Mouse (Mus musculus): ENCODE measurements around the gene 9530003J23Rik.
"Not testable (repeated sequence)": the region's sequence is repeated elsewhere in the genome, so short reads cannot be mapped to it uniquely, and the experiment has no call there.

Gene 9530003J23Rik

DNA sequence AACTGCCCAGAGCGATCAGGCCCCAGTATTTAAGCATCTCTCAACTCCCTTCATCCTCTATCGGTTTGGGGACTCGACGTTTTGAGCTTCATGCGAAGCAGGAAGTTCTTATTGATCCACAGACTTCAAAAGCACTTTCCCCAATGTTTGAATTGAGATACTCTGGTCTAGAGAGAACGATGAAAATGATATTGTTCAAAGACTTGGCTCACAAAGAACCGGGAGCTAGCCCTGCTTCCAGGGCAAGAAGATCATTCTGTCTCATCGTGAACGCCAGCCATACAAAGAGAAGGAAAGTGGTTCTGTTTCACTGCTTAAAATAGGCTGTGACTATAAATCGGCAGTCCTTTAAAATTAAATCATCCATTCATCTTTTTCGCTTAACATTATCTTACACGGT is at the start of gene 9530003J23Rik:
Gene 9530003J23Rik, minus strand, starts transcription at position 101 of the 400 bp plus-strand sequence.
- DNase-seq (ENCODE audit: extremely low read depth, insufficient read length, low spot score): no peak

DNA sequence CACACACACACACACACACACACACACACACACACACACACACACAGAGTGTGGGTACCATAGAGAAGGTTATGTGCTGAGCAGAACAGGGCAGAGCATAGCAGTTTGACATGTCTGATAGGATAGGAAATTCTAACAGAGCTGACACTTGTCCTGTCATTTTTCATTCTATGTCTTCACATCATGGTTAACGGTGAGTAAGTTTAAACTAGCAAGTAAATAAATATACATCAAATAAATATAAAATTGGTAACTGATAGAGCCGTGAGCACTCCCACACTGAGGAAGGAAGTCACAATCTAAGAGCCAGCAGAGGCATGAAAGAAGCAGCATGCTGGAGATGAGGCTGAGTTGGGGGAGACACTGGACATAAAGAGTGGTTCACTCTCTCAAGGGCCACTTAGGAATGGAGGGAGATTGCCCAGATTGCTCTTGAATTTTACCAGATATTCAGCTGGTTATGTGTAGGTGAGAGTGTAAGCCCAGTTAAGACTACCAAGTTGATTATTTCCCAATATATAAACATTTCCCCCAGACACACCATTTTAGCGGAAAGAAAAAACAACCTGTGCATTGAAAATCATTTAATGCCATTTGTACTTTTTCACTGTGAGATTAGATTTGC is 48.8 kb upstream of the 9530003J23Rik start:
- DNase-seq (ENCODE audit: extremely low read depth, insufficient read length, low spot score): no peak

DNA sequence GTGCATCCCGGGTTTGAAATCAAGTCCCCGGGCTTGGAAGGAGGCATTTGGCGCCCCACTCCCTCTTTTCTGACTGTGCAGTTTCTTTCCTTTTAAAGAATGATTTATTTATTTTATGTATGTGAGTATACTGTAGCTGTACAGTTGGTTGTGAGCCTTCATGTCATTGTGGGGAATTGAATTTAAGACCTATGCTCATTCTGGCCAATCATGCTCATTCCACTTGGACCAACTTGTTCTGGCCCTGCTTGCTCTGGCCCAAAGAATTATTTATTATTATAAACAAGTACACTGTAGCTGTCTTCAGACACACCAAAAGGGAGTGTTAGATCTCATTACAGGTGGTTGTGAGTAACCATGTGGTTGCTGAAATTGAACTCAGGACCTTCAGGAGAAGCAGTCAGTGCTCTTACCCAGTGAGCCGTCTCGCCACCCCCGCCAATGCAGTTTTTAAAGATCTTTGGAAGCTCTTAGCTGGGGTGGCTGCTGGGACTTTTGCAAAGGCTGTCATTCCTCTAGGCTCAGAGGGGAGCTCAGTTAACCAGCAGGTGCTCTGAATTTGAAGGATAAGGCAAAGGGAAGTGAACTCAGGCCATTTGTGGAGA is 48.0 kb upstream of the 9530003J23Rik start:
- no peak for DNase-seq (ENCODE audit: extremely low read depth, insufficient read length, low spot score)

GRCm38 (mm10) chr10:117285584-117285983 is 47.1 kb upstream of the 9530003J23Rik start:
- not testable (repeated sequence) for DNase-seq (ENCODE audit: extremely low read depth, insufficient read length, low spot score)

DNA sequence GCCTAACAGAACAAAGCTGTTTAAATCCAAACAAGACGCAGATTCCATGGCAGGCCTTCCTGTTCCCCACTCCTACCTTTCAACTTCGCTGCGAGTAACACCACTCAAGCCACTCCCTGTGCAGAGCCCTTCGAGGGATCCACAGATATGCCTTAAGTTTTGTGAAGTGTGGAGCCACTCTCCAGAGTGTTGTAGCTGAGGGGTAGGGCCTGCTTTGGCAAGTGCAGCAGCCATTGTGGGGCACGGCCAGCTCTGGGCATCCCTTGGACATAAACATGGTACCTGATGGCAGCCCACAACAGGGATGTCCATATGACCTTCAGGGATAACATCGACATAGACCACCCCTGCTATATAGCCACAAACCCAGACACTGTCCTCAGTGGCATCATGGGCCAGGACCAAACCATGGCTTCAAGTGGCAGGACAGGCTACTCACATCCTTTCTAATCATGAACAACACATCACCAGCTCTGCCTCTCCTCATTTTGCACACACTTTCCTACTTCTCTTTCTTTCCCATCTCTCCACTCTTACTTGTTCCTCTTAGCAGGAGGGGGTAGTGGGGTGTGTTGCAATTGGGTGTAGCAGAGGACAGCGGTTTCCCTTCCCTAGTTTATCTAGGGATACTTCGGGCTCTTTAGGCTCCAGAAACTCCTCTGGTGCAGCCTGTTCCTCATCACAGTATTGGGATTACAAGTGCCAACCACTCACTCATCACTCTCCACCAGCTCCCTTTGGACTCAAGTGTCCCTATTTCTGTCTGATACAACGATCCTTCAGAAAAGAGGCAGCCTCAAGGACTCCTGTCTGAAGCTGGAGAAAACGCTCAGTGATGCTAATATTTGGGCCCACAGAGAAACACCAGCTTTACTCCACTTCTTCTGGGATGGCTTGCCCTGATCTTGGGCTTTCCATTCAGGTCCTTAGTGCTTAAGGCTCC is 46.3 kb upstream of the 9530003J23Rik start:
- DNase-seq (ENCODE audit: extremely low read depth, insufficient read length, low spot score): no peak

DNA sequence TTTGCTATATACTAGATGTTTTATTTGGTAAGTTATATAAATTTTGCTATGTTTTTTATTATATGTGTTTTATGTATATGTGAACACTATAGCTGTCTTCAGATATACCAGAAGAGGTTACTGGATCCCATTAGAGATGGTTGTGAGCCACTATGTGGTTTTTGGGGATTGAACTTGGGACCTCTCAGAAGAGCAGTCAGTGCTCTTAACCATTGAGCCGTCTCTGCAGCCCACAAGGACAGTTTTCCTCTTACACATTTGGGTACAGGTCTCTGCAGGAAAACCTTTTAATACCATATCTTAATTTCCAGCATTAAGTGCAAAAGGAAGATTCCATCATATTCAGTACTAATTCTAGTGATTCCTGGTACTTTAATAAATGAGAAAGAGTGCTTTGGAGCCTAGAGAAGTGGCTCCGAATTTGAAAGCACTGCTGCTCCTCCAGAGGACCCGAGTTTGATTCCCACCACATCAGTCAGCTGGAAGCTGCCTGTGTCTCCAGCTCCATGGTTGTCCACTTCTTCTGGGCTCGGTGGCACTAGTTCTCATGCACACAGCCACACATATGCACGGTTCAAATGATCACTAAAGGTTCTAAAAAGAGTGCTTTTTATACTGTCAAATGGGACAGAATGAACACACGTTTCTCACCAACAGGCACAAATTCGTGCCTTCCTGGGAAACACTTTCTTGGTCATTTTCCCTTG is 45.5 kb upstream of the 9530003J23Rik start:
- no peak for DNase-seq (ENCODE audit: extremely low read depth, insufficient read length, low spot score)

GRCm38 (mm10) chr10:117283196-117283595 is 44.7 kb upstream of the 9530003J23Rik start:
- DNase-seq (ENCODE audit: extremely low read depth, insufficient read length, low spot score): not testable (repeated sequence)

DNA sequence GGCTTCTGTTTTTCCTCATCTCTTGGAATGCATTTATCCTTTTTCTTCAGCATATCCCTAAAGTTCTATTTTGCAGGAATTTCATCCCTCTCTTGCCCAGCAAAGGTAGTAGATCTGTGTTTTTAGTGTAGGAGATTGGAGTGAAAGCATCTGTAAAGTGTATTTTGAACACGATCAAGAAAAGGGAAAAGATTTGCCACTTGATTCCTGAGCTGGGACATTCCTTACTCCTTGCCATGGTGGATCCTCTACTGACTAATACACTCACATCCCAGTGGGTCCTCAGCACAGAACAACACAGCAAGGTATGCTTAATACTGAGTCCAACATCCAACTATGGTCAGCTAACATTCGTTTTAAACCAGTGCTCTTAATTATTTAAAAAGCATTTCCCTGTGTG is 44.0 kb upstream of the 9530003J23Rik start:
- no peak for DNase-seq (ENCODE audit: extremely low read depth, insufficient read length, low spot score)

- peak; percentile 39 for DNase-seq (ENCODE audit: extremely low read depth, insufficient read length, low spot score)
Observed at GRCm38 (mm10) chr10:117282049-117282448, 43.5 kb upstream of the 9530003J23Rik start, which contains the start of gene Lyz2. Gene Lyz2, minus strand, starts transcription at chr10:117282321.

GRCm38 (mm10) chr10:117281381-117281920 is 42.9 kb upstream of the 9530003J23Rik start:
- no peak for DNase-seq (ENCODE audit: extremely low read depth, insufficient read length, low spot score)

DNA sequence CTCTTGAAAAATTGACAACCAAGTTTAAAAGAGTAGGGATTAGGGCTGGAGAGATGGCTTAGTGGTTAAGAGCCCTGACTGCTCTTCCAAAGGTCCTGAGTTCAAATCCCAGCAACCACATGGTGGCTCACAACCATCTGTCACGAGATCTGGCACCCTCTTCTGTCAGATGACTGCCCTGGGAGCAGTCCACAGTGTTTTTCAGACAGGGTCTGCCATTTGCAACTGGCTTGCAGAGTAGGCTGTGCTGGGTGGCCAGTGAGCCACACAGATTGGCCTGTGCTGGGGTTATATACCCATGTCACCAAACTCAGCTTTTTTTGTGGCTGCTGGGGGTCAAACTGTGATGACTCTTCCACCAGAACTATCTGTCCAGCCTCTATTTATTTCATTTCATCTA is 41.5 kb upstream of the 9530003J23Rik start:
- no peak for DNase-seq (ENCODE audit: extremely low read depth, insufficient read length, low spot score)

DNA sequence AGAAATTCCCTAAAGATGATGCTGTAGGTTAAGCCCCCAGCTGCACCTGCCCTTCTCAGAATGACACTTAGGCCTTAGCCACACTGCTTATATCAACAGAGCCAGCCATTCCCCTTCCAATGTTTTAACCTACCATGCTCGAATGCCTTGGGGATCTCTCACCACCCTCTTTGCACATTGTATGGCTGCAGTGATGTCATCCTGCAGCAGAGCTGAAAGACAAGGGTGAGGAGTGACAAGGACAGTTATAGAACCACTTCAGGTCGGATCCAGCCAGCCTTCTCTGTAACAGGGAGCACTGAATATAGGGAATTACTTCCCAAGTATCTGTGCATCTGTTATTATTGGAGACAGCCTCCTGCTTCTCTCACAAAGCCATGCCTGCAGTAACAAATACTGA is 40.0 kb upstream of the 9530003J23Rik start:
- DNase-seq (ENCODE audit: extremely low read depth, insufficient read length, low spot score): not testable (repeated sequence)

- not testable (repeated sequence) for DNase-seq (ENCODE audit: extremely low read depth, insufficient read length, low spot score)
Observed at GRCm38 (mm10) chr10:117277779-117278178, 39.3 kb upstream of the 9530003J23Rik start.

DNA sequence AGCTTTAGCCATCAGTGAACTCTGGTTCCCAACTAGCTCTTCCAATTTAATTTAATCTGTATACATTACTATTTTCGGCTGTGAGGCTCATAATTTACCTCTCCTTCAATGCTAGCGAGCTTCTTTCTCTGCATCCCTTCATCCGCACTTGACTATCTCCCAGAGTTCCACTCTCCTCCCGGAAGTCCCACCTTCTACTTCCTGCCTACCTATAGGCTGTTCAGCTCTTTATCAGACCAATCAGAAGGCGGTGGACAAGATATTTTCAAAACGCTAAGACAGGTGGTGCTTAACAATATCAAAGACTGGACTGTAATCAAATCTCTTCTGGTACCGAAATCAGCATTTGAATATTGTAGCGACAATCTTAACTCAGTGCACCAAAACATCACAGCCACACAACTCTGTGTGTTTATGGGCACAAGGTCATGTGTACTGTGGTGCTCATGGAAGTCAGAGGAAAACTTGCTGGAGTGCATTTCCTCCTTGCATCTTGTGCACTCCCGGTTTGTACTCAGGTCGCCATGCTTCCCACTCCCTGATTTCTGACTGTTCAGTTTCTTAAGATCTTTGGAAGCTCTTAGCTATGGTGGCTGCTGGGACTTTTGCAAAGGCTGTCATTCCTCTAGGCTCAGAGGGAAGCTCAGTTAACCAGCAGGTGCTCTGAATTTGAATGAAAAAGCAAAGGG is 37.3 kb upstream of the 9530003J23Rik start:
- no peak for DNase-seq (ENCODE audit: extremely low read depth, insufficient read length, low spot score)

DNA sequence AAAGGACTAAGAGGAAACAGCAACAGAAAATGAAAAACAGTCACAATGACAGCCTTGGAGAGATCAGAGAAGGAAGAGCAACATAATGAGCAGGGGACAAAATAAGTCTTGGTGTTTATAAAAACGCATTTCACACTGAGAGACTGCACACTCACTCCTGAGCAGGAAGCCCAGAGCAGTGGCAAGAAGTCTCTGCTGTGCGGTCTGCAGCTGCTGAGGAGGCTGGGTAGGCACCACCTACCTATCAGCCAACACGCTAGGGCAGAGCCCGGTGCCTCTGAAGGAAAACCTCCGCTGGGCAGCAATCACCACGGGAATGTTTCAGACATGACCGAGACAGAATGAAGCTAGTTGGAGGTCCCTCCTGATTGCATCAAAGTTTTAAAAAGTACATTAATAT is 36.1 kb upstream of the 9530003J23Rik start:
- not testable (repeated sequence) for DNase-seq (ENCODE audit: extremely low read depth, insufficient read length, low spot score)

DNA sequence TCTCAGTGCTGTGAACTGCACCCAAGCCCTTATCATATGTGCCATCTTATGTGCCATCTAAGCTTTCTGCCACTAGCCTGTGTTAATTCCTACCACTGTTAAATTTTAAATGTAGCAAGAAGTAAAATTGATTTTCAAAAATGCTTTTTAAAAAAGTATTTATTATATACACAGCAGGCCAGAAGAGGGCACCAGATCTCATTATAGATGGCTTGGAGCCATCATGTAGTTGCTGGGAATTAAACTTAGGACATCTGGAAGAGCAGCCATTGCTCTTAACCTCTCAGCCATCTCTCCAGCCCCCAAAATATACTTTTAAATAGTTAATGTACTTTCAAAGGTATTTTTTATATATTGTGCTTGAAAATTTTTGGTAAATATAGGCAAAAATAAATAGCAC is 33.5 kb upstream of the 9530003J23Rik start:
- DNase-seq (ENCODE audit: extremely low read depth, insufficient read length, low spot score): no peak

DNA sequence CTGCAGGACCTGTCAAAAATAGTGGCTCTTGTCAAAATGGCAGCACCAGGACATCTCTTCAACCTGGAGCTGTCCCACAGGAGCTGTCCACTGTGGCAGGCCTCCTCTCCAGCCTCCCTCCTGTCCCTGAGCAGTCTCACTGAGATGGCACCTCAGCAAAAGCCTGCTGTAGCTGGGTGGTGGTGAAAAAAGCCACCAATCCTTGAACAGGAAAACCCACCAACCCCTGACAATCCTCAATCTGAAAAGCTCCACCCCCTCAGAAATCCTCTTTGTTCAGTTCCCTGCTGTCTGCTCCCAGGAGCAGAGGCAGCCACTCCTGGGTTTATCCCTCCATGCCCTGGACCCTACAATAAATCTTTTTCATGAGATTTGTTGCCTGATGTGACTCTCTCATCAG is 21.4 kb upstream of the 9530003J23Rik start:
- DNase-seq (ENCODE audit: extremely low read depth, insufficient read length, low spot score): no peak

- no peak for DNase-seq (ENCODE audit: extremely low read depth, insufficient read length, low spot score)
Observed at GRCm38 (mm10) chr10:117235866-117236265, 2.6 kb downstream of the 9530003J23Rik start.

GRCm38 (mm10) chr10:117234825-117235224 is 3.7 kb downstream of the 9530003J23Rik start:
- DNase-seq (ENCODE audit: extremely low read depth, insufficient read length, low spot score): no peak

- DNase-seq (ENCODE audit: extremely low read depth, insufficient read length, low spot score): no peak
Observed at GRCm38 (mm10) chr10:117229826-117230225, 8.7 kb downstream of the 9530003J23Rik start.

Data from 3134 (cell line).